In genomic region chr17:29463627-29464026, GRCm38 (mm10) we compare ENCODE assay signal across 9 mouse cellular contexts. TPM values are rescaled to one million over a fixed set of nuclear protein-coding genes. Genes with fewer than 3 reads are reported as not detected.
DNase-seq lines count a peak whose midpoint lies in the region; ATAC-seq lines count a peak whose summit lies in the region.
"Had no signal": no experiment of that assay in that cellular context is flagged by ENCODE, and none has a peak within 500 bp of the region (broad histone marks: within the 10 kb centered on the region; RNA-seq: fewer than 3 reads in every experiment).

No protein-coding gene starts in this region.

- peaks cover 2% of the 10 kb centered on the region; the same call in 1 of the 2 replicates for H3K27me3 ChIP-seq in hindbrain, embryonic 11.5 days (ENCODE audit: control insufficient read depth, insufficient read depth, low read length)
- H3K27me3 ChIP-seq in liver, embryonic 16.5 days (ENCODE audit: control insufficient read depth, insufficient read depth, low read depth, low read length) = peaks cover 99% of the 10 kb centered on the region

- DNase-seq in embryo, embryonic 11 days = peak; percentile 73
- DNase-seq in embryo, embryonic 10 days (ENCODE audit: low spot score) = no peak
- DNase-seq in A20 (ENCODE audit: low read depth, low spot score) = peak; percentile 67
- DNase-seq in hindbrain, embryonic 11.5 days (ENCODE audit: low spot score) = no peak
- DNase-seq in layer of hippocampus, postnatal 10 days (ENCODE audit: low spot score in 2 of 2) = no peak
- DNase-seq: kidney, postnatal 36 days had no signal

- H3K9ac ChIP-seq in hindbrain, embryonic 11.5 days (ENCODE audit: low read depth, low read length) = peak overlapping the region; percentile 61
- 0 out of 2 replicates have a peak overlapping the region, but pooled peaks have one; percentile 16 for H3K9ac ChIP-seq in liver, embryonic 16.5 days (ENCODE audit: low read depth, low read length)

- H3K4me1 ChIP-seq in hindbrain, embryonic 11.5 days (replicated peaks; ENCODE audit: control insufficient read depth, insufficient read depth, low read length) = peaks cover 17% of the 10 kb centered on the region
- H3K4me1 ChIP-seq in liver, embryonic 16.5 days (ENCODE audit: control insufficient read depth, low read depth, low read length) = peaks cover 19% of the 10 kb centered on the region

- ATAC-seq in hindbrain, embryonic 11.5 days (ENCODE audit: low FRiP score) = no peak; the same call in none of the 2 replicates
- no peak for ATAC-seq in liver, embryonic 16.5 days (ENCODE audit: low read depth)
- no peak for ATAC-seq in cerebellum, adult (ENCODE audit: insufficient number of reproducible peaks, low FRiP score, low TSS enrichment)
- no peak for ATAC-seq in erythroblast, adult 5-6 weeks (replicated peaks; ENCODE audit: low FRiP score, poor library complexity, severe bottlenecking)

- H3K36me3 ChIP-seq in hindbrain, embryonic 11.5 days (ENCODE audit: control insufficient read depth, insufficient read depth, low read length) = no peaks in the 10 kb centered on the region
- no peaks in the 10 kb centered on the region for H3K36me3 ChIP-seq in liver, embryonic 16.5 days (ENCODE audit: control insufficient read depth, insufficient read depth)

- peak overlapping the region; percentile 42 for H3K4me2 ChIP-seq in hindbrain, embryonic 11.5 days (replicated peaks; ENCODE audit: low read depth, low read length)
- peak overlapping the region; percentile 39; the same call in 1 of the 2 replicates for H3K4me2 ChIP-seq in liver, embryonic 16.5 days (ENCODE audit: low read depth, low read length)

- no peaks in the 10 kb centered on the region for H3K9me3 ChIP-seq in hindbrain, embryonic 11.5 days (ENCODE audit: control insufficient read depth, low read length)
- no peaks in the 10 kb centered on the region for H3K9me3 ChIP-seq in liver, embryonic 16.5 days (replicated peaks; ENCODE audit: control insufficient read depth, low read length)

- peak overlapping the region; percentile 18 for H3K4me3 ChIP-seq in hindbrain, embryonic 11.5 days (ENCODE audit: low read depth, low read length)
- H3K4me3 ChIP-seq in liver, embryonic 16.5 days (ENCODE audit: low read depth, low read length) = peak overlapping the region; percentile 4

- peak overlapping the region; percentile 63 for H3K27ac ChIP-seq in hindbrain, embryonic 11.5 days (ENCODE audit: low read depth, low read length)
- H3K27ac ChIP-seq in liver, embryonic 16.5 days (ENCODE audit: low read length) = no peak overlapping the region

- 3% methylated on average over 13 of the region's 13 CpGs for WGBS in hindbrain, embryonic 11.5 days
- 25% methylated on average over 13 of the region's 13 CpGs for WGBS in liver, embryonic 16.5 days (ENCODE audit: insufficient replicate concordance)

RNA-seq across cellular contexts. Expression of gene Pim1, which starts 26.9 kb away (rescaled TPM):
- polyA plus RNA-seq in hindbrain, embryonic 11.5 days (2014; fragmentation: Nextera tagmentation; extraction: Ambion mirVana) = 16.8 and 18.1 TPM in 2 replicates
- 74.7 and 80.0 TPM in 2 replicates for polyA plus RNA-seq in liver, embryonic 16.5 days (2015; fragmentation: Nextera tagmentation; extraction: Ambion mirVana)
- 1 to 10 TPM; 3.5 to 4.0 TPM for total RNA-seq in layer of hippocampus, postnatal 10 days (2021)
- 342 and 357 TPM in 2 replicates for total RNA-seq in erythroblast, adult 5-6 weeks (2015; ENCODE audit: low replicate concordance)
- total RNA-seq in erythroblast, adult 5-6 weeks (2017; ENCODE audit: low replicate concordance) = 725 and 933 TPM in 2 replicates

Comparison
In these comparisons a context has a peak if more than half of its experiments do, and no peak if none do; other contexts are left out.
1. DNase-seq: peak in embryo, embryonic 11 days (single experiment) and A20 (single experiment); none in embryo, embryonic 10 days (single experiment), hindbrain, embryonic 11.5 days (single experiment) and layer of hippocampus, postnatal 10 days (0 of 2).
2. RNA of gene Pim1, which starts 26.9 kb away (total RNA-seq): 342 to 933 TPM in erythroblast, adult 5-6 weeks; 3.5 to 4.0 TPM in layer of hippocampus, postnatal 10 days; every median in the first group is over 10 times any median in the second.